8 mouse cellular contexts compared by ENCODE assay signal in genomic region chr10:128806086-128806485, GRCm38 (mm10). TPM values are rescaled to one million over a fixed set of nuclear protein-coding genes. Genes with fewer than 3 reads are reported as not detected.
DNase-seq lines count a peak whose midpoint lies in the region; ATAC-seq lines count a peak whose summit lies in the region.

No protein-coding gene starts in this region.

- H3K27me3 ChIP-seq in erythroblast, embryonic 14.5 days (ENCODE audit: control insufficient read depth) = peaks cover 24% of the 10 kb centered on the region
- H3K27me3 ChIP-seq in liver, embryonic 13.5 days = peaks cover 7% of the 10 kb centered on the region

- H3K4me2 ChIP-seq in liver, embryonic 13.5 days = peak overlapping the region; percentile 95

- peak overlapping the region; percentile 87 for H3K9ac ChIP-seq in liver, embryonic 13.5 days

- peak overlapping the region; percentile 91 for H3K4me3 ChIP-seq in erythroblast, embryonic 14.5 days (replicated peaks)
- H3K4me3 ChIP-seq in liver, embryonic 13.5 days (replicated peaks) = peak overlapping the region; percentile 82

- peaks cover 38% of the 10 kb centered on the region for H3K36me3 ChIP-seq in erythroblast, embryonic 14.5 days (ENCODE audit: control insufficient read depth)
- peaks cover 23% of the 10 kb centered on the region for H3K36me3 ChIP-seq in liver, embryonic 13.5 days

- no peak for ATAC-seq in erythroblast, adult 5-6 weeks (replicated peaks; ENCODE audit: low FRiP score, poor library complexity, severe bottlenecking)
- no peak for ATAC-seq in liver, embryonic 13.5 days (ENCODE audit: low read depth)

- no peaks in the 10 kb centered on the region for H3K9me3 ChIP-seq in erythroblast, embryonic 14.5 days (ENCODE audit: control insufficient read depth, low read length)
- H3K9me3 ChIP-seq in liver, embryonic 13.5 days (replicated peaks) = no peaks in the 10 kb centered on the region

- peak; percentile 11 to 24 for DNase-seq in thymus, adult 18-20 months
- no peak for DNase-seq in thymus, postnatal 10 days (ENCODE audit: low spot score in 2 of 2)
- no peak for DNase-seq in liver, embryonic 13.5 days
- DNase-seq in thymus, postnatal 4 days = peak; percentile 40
- no peak for DNase-seq in adrenal gland, adult 8-10 months
- no peak for DNase-seq in right cerebral cortex, adult 2 months (ENCODE audit: low spot score in 2 of 2)

- H3K4me1 ChIP-seq in erythroblast, embryonic 14.5 days (ENCODE audit: control insufficient read depth) = peaks cover 49% of the 10 kb centered on the region
- H3K4me1 ChIP-seq in liver, embryonic 13.5 days (replicated peaks) = peaks cover 61% of the 10 kb centered on the region

- peak overlapping the region; percentile 90 for H3K27ac ChIP-seq in liver, embryonic 13.5 days

- WGBS in liver, embryonic 13.5 days (ENCODE audit: insufficient replicate concordance) = 49% methylated on average over 6 of the region's 6 CpGs

RNA-seq across cellular contexts. Expression of gene Tmem198b, which starts 1.9 kb away (rescaled TPM):
- polyA plus RNA-seq in erythroblast, embryonic 14.5 days (2012) = 0.07 and 0.09 TPM in 2 replicates
- total RNA-seq in erythroblast, adult 5-6 weeks (2015; ENCODE audit: low replicate concordance) = 0.19 and 1.7 TPM in 2 replicates
- 0.42 and 3.7 TPM in 2 replicates for total RNA-seq in erythroblast, adult 5-6 weeks (2017; ENCODE audit: low replicate concordance)
- 2.4 and 3.2 TPM in 2 replicates for polyA plus RNA-seq in liver, embryonic 13.5 days (2015; fragmentation: Nextera tagmentation; extraction: Ambion mirVana)
- 10 to 100 TPM in 2 of 4 experiments, 1 to 10 TPM in 2; 7.8 to 17.3 (median 12.6) TPM for total RNA-seq in adrenal gland, adult 8-10 months (2022)

RNA-seq across cellular contexts. Expression of gene Dnajc14, which starts 2.2 kb away (rescaled TPM):
- 0.94 and 1.2 TPM in 2 replicates for polyA plus RNA-seq in erythroblast, embryonic 14.5 days (2012)
- 16.5 and 17.6 TPM in 2 replicates for total RNA-seq in erythroblast, adult 5-6 weeks (2015; ENCODE audit: low replicate concordance)
- total RNA-seq in erythroblast, adult 5-6 weeks (2017; ENCODE audit: low replicate concordance) = 9.5 and 9.6 TPM in 2 replicates
- polyA plus RNA-seq in liver, embryonic 13.5 days (2015; fragmentation: Nextera tagmentation; extraction: Ambion mirVana) = 20.4 and 23.6 TPM in 2 replicates
- total RNA-seq in adrenal gland, adult 8-10 months (2022) = 10 to 100 TPM; 77.2 to 82.1 (median 78.5) TPM

RNA-seq across cellular contexts. Expression of gene Sarnp, which starts 11.0 kb away (rescaled TPM):
- 1.4 and 2.5 TPM in 2 replicates for polyA plus RNA-seq in erythroblast, embryonic 14.5 days (2012)
- total RNA-seq in erythroblast, adult 5-6 weeks (2015; ENCODE audit: low replicate concordance) = 74.4 and 106 TPM in 2 replicates
- total RNA-seq in erythroblast, adult 5-6 weeks (2017; ENCODE audit: low replicate concordance) = 93.5 and 113 TPM in 2 replicates
- polyA plus RNA-seq in liver, embryonic 13.5 days (2015; fragmentation: Nextera tagmentation; extraction: Ambion mirVana) = 147 and 176 TPM in 2 replicates
- 10 to 100 TPM; 43.4 to 56.2 (median 49.5) TPM for total RNA-seq in adrenal gland, adult 8-10 months (2022)

RNA-seq across cellular contexts. Expression of gene Ormdl2, which starts 15.4 kb away (rescaled TPM):
- 1.3 and 2.2 TPM in 2 replicates for polyA plus RNA-seq in erythroblast, embryonic 14.5 days (2012)
- total RNA-seq in erythroblast, adult 5-6 weeks (2015; ENCODE audit: low replicate concordance) = 5.4 and 18.8 TPM in 2 replicates
- 13.0 and 28.2 TPM in 2 replicates for total RNA-seq in erythroblast, adult 5-6 weeks (2017; ENCODE audit: low replicate concordance)
- polyA plus RNA-seq in liver, embryonic 13.5 days (2015; fragmentation: Nextera tagmentation; extraction: Ambion mirVana) = 90.2 and 91.0 TPM in 2 replicates
- total RNA-seq in adrenal gland, adult 8-10 months (2022) = 10 to 100 TPM; 39.5 to 51.9 (median 42.5) TPM

RNA-seq across cellular contexts. Expression of gene Mmp19, which starts 15.4 kb away (rescaled TPM):
- polyA plus RNA-seq in erythroblast, embryonic 14.5 days (2012) = 0.01 TPM in 1 of 2 replicates, not detected in the other
- total RNA-seq in erythroblast, adult 5-6 weeks (2015; ENCODE audit: low replicate concordance) = 0.38 TPM in 1 of 2 replicates, not detected in the other
- total RNA-seq in erythroblast, adult 5-6 weeks (2017; ENCODE audit: low replicate concordance) = 0.85 and 1.5 TPM in 2 replicates
- 6.9 and 8.3 TPM in 2 replicates for polyA plus RNA-seq in liver, embryonic 13.5 days (2015; fragmentation: Nextera tagmentation; extraction: Ambion mirVana)
- 10 to 100 TPM; 41.4 to 69.7 (median 60.1) TPM for total RNA-seq in adrenal gland, adult 8-10 months (2022)

Comparison
In these comparisons a context has a peak if more than half of its experiments do, and no peak if none do; other contexts are left out.
1. DNase-seq: peak in thymus, adult 18-20 months (2 of 2) and thymus, postnatal 4 days (single experiment); none in thymus, postnatal 10 days (0 of 2), liver, embryonic 13.5 days (single experiment), adrenal gland, adult 8-10 months (single experiment) and right cerebral cortex, adult 2 months (0 of 2).
2. RNA of gene Dnajc14, which starts 2.2 kb away (total RNA-seq): 77.2 to 82.1 TPM in adrenal gland, adult 8-10 months; 9.5 to 17.6 TPM in erythroblast, adult 5-6 weeks; every median in the first group is over 4 times any median in the second.